Mouse (Mus musculus) C2C12 (cell line): ENCODE measurements around the gene Nr3c2. TPM values are rescaled to one million over a fixed set of nuclear protein-coding genes. Genes with fewer than 3 reads are reported as not detected.

Source experiments
- H3K27me3 ChIP-seq: one replicate; pipeline ENCODE4 v1.6.1; 2011; ENCODE audit not compliant: control insufficient read depth, insufficient read depth, insufficient read length
- H3K36me3 ChIP-seq: one replicate; pipeline ENCODE4 v1.6.1; 2011; ENCODE audit not compliant: control insufficient read depth, insufficient read depth
- H3K4me3 ChIP-seq: one replicate; pipeline ENCODE4 v1.5.1; 2011; ENCODE audit warnings: mild to moderate bottlenecking, control low read depth; ENCODE audit not compliant: poor library complexity, insufficient read depth, severe bottlenecking
- H3K79me2 ChIP-seq: one replicate; pipeline ENCODE4 v1.6.1; 2011; ENCODE audit not compliant: control insufficient read depth, insufficient read depth
- H3K79me3 ChIP-seq: one replicate; pipeline ENCODE4 v1.6.1; 2011; ENCODE audit warnings: low read depth, control low read depth
- H3ac ChIP-seq: one replicate; pipeline ENCODE3; 2011; ENCODE audit warnings: low read depth; ENCODE audit not compliant: control insufficient read depth, insufficient read length
- CEBPB ChIP-seq: IDR thresholded peaks from one replicate; pipeline ENCODE4 v1.6.1; 2011; ENCODE audit warnings: low read depth, mild to moderate bottlenecking, control low read depth, moderate library complexity
- CTCF ChIP-seq: IDR thresholded peaks from one replicate; pipeline ENCODE4 v1.5.1; 2011; ENCODE audit not compliant: control insufficient read depth, insufficient read depth, insufficient read length
- FOSL1 ChIP-seq: IDR thresholded peaks from one replicate; pipeline ENCODE4 v1.8.0; 2011; ENCODE audit warnings: mild to moderate bottlenecking, low read length; ENCODE audit not compliant: poor library complexity, insufficient read depth, severe bottlenecking
- MAX ChIP-seq: IDR thresholded peaks from one replicate; pipeline ENCODE4 v1.6.1; 2011; ENCODE audit warnings: mild to moderate bottlenecking, control low read depth
- MYOD1 ChIP-seq: IDR thresholded peaks from one replicate; pipeline ENCODE4 v1.6.1; 2011; ENCODE audit warnings: low read depth; ENCODE audit not compliant: control insufficient read depth, insufficient read length
- MYOG ChIP-seq: IDR thresholded peaks from one replicate; pipeline ENCODE4 v1.6.1; 2011; ENCODE audit not compliant: control insufficient read depth, insufficient read length; ENCODE audit errors: extremely low read depth
- USF1 ChIP-seq: IDR thresholded peaks from one replicate; pipeline ENCODE4 v1.6.1; 2011; ENCODE audit warnings: low read depth, mild to moderate bottlenecking, control low read depth, moderate library complexity
- polyA plus RNA-seq: library from polyadenylated mRNA; unstranded; fragments of >200 nt; fragmentation: generic; extraction: Trizol; gene quantifications from one replicate; pipeline ENCODE4 v1.2.1, GENCODE M21; 2012; ENCODE audit warnings: missing spikeins

The Nr3c2 gene
- polyA plus RNA-seq, 1 experiment = 0.04 TPM

DNA sequence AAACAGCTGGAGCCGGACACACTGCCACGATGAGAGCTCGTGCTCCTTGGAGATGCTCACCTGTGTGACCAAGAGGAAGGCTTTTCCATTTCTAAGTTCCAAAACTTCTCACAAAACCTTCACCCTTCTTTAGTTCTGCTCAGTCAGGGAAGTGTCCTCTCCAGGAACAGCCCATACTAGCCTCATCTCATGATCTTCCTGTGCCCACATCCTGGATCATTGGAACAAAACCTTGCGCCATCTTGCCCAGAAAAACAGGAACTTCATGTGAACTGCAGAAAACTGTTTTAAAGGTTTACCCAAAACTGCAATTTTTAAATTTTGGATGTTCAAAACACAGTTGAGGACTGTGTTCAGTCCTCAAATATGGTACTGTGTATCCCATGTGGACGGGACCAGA is 142.0 kb downstream of the Nr3c2 start:
- Histone ChIP-seq H3ac (no peak overlapping the region), H3K79me2 (no peaks in the 10 kb centered on the region), H3K36me3 (no peaks in the 10 kb centered on the region), H3K4me3 (no peak overlapping the region), H3K27me3 (no peaks in the 10 kb centered on the region), H3K79me3 (no peaks in the 10 kb centered on the region)
- no peak for TF ChIP-seq MYOG
- TF ChIP-seq MAX = no peak
- no peak for TF ChIP-seq CTCF
- no peak for TF ChIP-seq USF1
- TF ChIP-seq MYOD1 = no peak
- no peak for TF ChIP-seq FOSL1
- TF ChIP-seq CEBPB = no peak

DNA sequence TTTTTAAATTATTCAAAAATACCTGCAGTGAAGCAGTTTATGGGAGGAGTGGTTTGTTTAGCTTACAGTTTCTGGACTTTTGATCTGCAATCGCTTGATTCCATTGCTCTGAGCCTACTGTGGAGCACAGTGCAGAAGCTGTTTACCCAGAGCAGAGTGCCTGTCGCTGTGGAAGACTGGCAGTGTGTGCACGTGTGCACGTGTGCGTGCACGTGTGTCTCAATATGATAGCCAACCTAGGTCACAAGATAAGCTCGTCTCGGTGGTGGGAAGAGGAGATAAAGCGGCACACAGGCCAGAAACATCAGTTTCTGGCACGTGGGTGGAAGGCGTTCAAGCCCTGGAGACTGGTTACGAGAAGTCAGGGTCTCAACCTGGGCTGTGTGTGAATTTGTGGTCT is 145.6 kb downstream of the Nr3c2 start:
- no peaks in the 10 kb centered on the region for H3K27me3 ChIP-seq
- TF ChIP-seq FOSL1 (no peak), MYOG (no peak), USF1 (no peak), CEBPB (no peak), MYOD1 (no peak), MAX (no peak), CTCF (no peak)

GRCm38 (mm10) chr8:77045711-77046110 is 146.5 kb downstream of the Nr3c2 start:
- Histone ChIP-seq H3ac (no peak overlapping the region), H3K27me3 (no peaks in the 10 kb centered on the region), H3K79me2 (no peaks in the 10 kb centered on the region), H3K4me3 (no peak overlapping the region), H3K79me3 (no peaks in the 10 kb centered on the region), H3K36me3 (no peaks in the 10 kb centered on the region)
- TF ChIP-seq MYOD1 = no peak
- TF ChIP-seq MYOG = no peak
- TF ChIP-seq CEBPB = no peak
- TF ChIP-seq MAX = no peak
- TF ChIP-seq FOSL1 = no peak
- TF ChIP-seq USF1 = no peak
- no peak for TF ChIP-seq CTCF

More for the DNA sequence above, 145.6 kb downstream of the Nr3c2 start:
- H3K4me3 ChIP-seq = no peak overlapping the region
- H3K79me2 ChIP-seq = no peaks in the 10 kb centered on the region
- H3K79me3 ChIP-seq = no peaks in the 10 kb centered on the region
- no peak overlapping the region for H3ac ChIP-seq
- no peaks in the 10 kb centered on the region for H3K36me3 ChIP-seq

DNA sequence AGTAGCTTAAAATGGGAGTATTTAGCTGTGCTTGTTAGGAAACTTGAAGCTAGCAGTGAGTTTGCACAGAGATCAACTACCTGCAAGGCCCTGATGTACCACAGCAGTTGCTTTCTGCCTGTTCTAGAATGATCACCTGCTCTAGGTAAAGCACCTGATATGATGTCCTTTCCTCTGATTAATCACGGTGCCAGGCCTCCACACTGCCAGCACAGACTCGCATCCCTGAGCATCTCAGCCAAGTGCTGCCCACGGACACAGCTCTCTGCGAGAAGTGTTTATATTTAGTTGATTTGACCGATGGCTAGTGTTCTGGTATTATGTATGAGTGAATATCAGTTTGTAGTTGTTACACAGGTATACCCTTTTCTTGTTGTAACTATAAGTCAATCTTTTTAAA is 147.0 kb downstream of the Nr3c2 start:
- Histone ChIP-seq H3K27me3 (no peaks in the 10 kb centered on the region), H3ac (no peak overlapping the region), H3K79me2 (no peaks in the 10 kb centered on the region), H3K79me3 (no peaks in the 10 kb centered on the region), H3K4me3 (no peak overlapping the region), H3K36me3 (no peaks in the 10 kb centered on the region)
- TF ChIP-seq MYOG = no peak
- no peak for TF ChIP-seq FOSL1
- no peak for TF ChIP-seq CTCF
- TF ChIP-seq CEBPB = no peak
- TF ChIP-seq MYOD1 = no peak
- no peak for TF ChIP-seq MAX
- TF ChIP-seq USF1 = no peak

DNA sequence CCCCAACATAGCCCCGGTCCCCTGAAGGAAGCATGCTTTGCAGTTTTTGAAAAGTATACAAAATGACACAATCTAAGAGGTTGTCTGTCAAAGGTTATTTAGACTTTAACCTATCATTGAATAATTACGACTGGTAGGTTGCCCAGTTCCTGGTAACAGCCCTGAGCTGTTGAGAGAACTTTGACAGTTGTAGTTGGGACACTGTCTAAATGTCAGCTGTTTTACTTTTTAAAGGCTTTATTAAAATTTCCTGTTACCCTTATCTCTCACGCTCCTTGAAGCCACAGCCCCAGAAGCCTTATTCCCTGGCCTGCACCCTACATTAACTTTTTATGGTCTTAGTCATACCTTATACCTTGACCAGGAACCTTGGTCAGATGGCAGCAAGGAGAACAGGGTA is 147.5 kb downstream of the Nr3c2 start:
- Histone ChIP-seq H3K4me3 (no peak overlapping the region), H3K27me3 (no peaks in the 10 kb centered on the region), H3K36me3 (no peaks in the 10 kb centered on the region), H3K79me2 (no peaks in the 10 kb centered on the region), H3ac (no peak overlapping the region), H3K79me3 (no peaks in the 10 kb centered on the region)
- TF ChIP-seq MAX (no peak), MYOG (no peak), FOSL1 (no peak), CTCF (no peak), MYOD1 (no peak), USF1 (no peak), CEBPB (no peak)

GRCm38 (mm10) chr8:77051399-77052275 is 152.4 kb downstream of the Nr3c2 start:
- H3ac ChIP-seq = no peak overlapping the region
- TF ChIP-seq MYOG (no peak), CTCF (no peak), USF1 (no peak), MAX (no peak)

More at GRCm38 (mm10) chr8:77051399-77052275, 152.4 kb downstream of the Nr3c2 start:
- Histone ChIP-seq H3K79me2 (no peaks in the 10 kb centered on the region), H3K36me3 (no peaks in the 10 kb centered on the region), H3K27me3 (no peaks in the 10 kb centered on the region), H3K79me3 (no peaks in the 10 kb centered on the region), H3K4me3 (no peak overlapping the region)
